Mouse (Mus musculus): ENCODE measurements around the gene Parm1. TPM values are rescaled to one million over a fixed set of nuclear protein-coding genes. Genes with fewer than 3 reads are reported as not detected.

Parm1 gene
- polyA plus RNA-seq, 1 experiment from 2014 or later, result 0.81 TPM

DNA sequence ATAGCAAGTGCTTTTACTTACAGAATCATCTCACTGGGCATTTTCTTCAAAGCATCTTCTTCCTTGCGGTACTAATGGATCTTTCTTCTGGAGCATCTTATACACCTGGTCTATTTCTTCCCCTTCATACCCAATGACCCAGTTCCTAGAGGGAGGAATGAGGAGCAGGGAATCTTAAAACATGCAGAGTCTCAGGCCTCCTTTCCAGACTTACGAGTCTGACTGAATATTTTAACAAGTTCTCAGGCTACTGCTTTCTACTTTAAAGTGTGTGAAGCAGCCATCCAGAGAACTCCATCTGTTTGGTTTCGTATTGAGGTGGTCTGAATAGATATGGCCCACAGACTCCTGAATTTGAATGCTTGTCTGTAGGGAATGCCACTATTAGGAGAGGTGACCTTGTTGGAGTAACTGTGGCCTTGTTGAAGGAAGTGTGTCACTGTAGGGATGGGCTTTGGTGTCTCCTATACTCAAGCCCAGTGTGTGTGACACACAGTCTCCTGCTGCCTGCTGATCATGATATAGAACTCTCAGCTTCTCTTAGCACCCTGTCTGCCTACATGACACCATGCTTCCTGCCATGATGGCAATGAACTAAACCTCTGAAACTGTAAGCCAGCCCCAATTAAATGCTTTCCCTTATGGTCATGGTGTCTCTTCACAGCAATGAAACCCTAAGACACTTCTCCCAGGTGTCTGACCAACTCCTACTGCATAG is 137.1 kb downstream of the Parm1 start:
- H3K4me2 ChIP-seq, result no peak overlapping the region
- no peak overlapping the region for H3K4me3 ChIP-seq (replicated peaks)
- ATAC-seq (ENCODE audit: insufficient read depth), result no peak
- H3K27ac ChIP-seq (replicated peaks), result no peak overlapping the region
- no peak overlapping the region for H3K9ac ChIP-seq
- no peaks in the 10 kb centered on the region for H3K9me3 ChIP-seq (replicated peaks)
- no peaks in the 10 kb centered on the region for H3K4me1 ChIP-seq (replicated peaks)
- H3K27me3 ChIP-seq, result no peaks in the 10 kb centered on the region
- no peaks in the 10 kb centered on the region for H3K36me3 ChIP-seq (replicated peaks)
- 64% methylated on average over 3 of the region's 3 CpGs for WGBS (ENCODE audit: insufficient replicate concordance)

GRCm38 (mm10) chr5:91655263-91655662 is 137.8 kb downstream of the Parm1 start:
- Histone ChIP-seq H3K9ac (no peak overlapping the region), H3K9me3 (replicated peaks) (no peaks in the 10 kb centered on the region), H3K27ac (replicated peaks) (no peak overlapping the region), H3K4me2 (no peak overlapping the region), H3K36me3 (replicated peaks) (no peaks in the 10 kb centered on the region), H3K27me3 (no peaks in the 10 kb centered on the region), H3K4me1 (replicated peaks) (no peaks in the 10 kb centered on the region), H3K4me3 (replicated peaks) (no peak overlapping the region)
- no peak for ATAC-seq (ENCODE audit: insufficient read depth)
- 37% methylated on average over 3 of the region's 3 CpGs for WGBS (ENCODE audit: insufficient replicate concordance)

GRCm38 (mm10) chr5:91662715-91663114 is 145.3 kb downstream of the Parm1 start:
- no peaks in the 10 kb centered on the region for H3K27me3 ChIP-seq
- 55% methylated on average over 1 of the region's 1 CpGs for WGBS (ENCODE audit: insufficient replicate concordance)
- no peaks in the 10 kb centered on the region for H3K9me3 ChIP-seq (replicated peaks)
- H3K4me2 ChIP-seq, result no peak overlapping the region
- no peaks in the 10 kb centered on the region for H3K36me3 ChIP-seq (replicated peaks)
- no peak for ATAC-seq (ENCODE audit: insufficient read depth)
- no peak overlapping the region for H3K9ac ChIP-seq
- no peak overlapping the region for H3K27ac ChIP-seq (replicated peaks)
- no peak overlapping the region for H3K4me3 ChIP-seq (replicated peaks)
- no peaks in the 10 kb centered on the region for H3K4me1 ChIP-seq (replicated peaks)

DNA sequence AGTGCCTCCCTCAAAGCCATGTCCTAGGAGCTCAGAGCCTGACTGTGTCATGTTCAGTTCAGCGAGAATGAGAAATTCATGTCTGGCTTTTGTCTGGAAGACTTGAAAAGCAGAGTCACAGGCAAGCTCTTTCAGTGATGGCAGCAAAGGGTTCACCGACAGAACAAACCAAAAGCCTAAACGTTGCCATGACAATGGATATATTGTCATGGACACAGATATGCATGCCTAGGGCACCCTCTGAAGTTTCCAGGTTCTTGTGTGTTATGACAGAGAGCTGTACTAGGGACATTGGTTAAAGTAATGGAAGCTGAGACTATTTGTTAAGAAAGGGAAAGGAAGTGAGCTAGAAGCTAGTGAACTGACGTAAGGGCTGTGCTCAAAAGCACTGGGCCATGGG is 149.7 kb downstream of the Parm1 start:
- Histone ChIP-seq H3K27me3 (no peaks in the 10 kb centered on the region), H3K9me3 (replicated peaks) (no peaks in the 10 kb centered on the region), H3K4me2 (no peak overlapping the region), H3K4me3 (replicated peaks) (no peak overlapping the region), H3K27ac (replicated peaks) (no peak overlapping the region), H3K36me3 (replicated peaks) (no peaks in the 10 kb centered on the region), H3K9ac (no peak overlapping the region), H3K4me1 (replicated peaks) (no peaks in the 10 kb centered on the region)
- 73% methylated on average over 4 of the region's 4 CpGs for WGBS (ENCODE audit: insufficient replicate concordance)
- no peak for ATAC-seq (ENCODE audit: insufficient read depth)

DNA sequence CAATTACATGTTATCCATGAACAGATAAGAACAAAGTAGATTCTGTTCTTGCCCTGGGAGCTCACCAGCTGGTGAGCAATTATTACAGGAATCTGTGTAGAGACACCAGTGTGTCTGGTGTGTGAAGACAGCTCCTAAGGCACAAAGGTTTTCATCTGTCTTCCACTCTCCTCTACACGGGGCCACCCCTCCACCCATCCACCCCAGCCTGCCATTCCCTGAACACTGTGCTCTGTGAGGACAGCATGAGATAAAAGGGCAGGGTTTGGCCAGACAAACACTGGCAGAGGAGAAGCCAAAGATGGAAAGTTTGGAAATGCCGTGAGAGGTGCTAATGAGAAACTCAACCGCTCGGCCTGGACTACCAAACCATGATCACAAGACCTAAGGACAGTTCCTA is 151.8 kb downstream of the Parm1 start:
- H3K9me3 ChIP-seq (replicated peaks), result no peaks in the 10 kb centered on the region
- no peak overlapping the region for H3K4me3 ChIP-seq (replicated peaks)
- no peak overlapping the region for H3K4me2 ChIP-seq
- no peak for ATAC-seq (ENCODE audit: insufficient read depth)
- no peaks in the 10 kb centered on the region for H3K4me1 ChIP-seq (replicated peaks)
- 83% methylated on average over 4 of the region's 4 CpGs for WGBS (ENCODE audit: insufficient replicate concordance)
- H3K36me3 ChIP-seq (replicated peaks), result no peaks in the 10 kb centered on the region
- no peak overlapping the region for H3K27ac ChIP-seq (replicated peaks)
- H3K9ac ChIP-seq, result no peak overlapping the region
- no peaks in the 10 kb centered on the region for H3K27me3 ChIP-seq

Other genes with a start within 250 kb of the Parm1 start
- gene Btc, start 114.6 kb upstream of the Parm1 start, polyA plus RNA-seq (2015; fragmentation: Nextera tagmentation; extraction: Ambion mirVana), result 0.46 and 0.63 TPM in 2 replicates